Mouse (Mus musculus): ENCODE results near the gene Tex2.

DNA sequence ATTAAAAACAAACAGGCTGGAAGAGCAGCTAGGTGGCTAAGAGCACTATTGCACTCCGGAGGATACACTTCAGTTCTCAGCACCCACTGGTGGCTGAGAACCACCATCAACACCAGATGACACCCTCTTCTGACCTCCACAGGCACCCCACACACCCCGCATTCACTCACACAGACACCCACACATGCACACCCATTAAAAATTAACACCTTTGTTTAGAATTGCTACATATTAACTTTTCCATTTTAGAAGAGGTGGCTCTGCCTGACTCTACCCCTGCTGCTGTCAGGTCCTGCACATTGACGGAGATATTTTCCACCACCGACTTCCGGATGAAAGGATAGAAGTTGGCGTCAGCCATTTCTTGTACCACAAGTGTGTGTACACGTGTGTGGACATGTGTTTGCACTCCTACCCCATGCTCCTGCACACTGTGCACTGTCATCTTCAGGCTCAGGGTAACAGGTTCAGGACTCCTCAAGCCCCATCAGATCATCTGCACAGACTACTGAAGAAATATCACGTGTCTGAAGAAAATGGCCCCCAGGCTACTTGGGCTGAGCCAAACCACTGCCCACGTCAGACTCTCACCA, 77.5 kb downstream of the Tex2 start:
- TF ChIP-seq CTCF (IDR thresholded peaks at IDR 0.05; ENCODE audit: insufficient read depth, low read depth, low read length) (no peak), POLR2A (IDR thresholded peaks at IDR 0.05; ENCODE audit: insufficient read depth, low read depth, low read length) (no peak)

Data from olfactory bulb, adult 2 months (tissue).